Mouse (Mus musculus): ENCODE measurements at regions not wholly inside any gene's neighbourhood (a gene's known extent, or its start where the extent isn't known, plus 50 kb on each side); places are given as distances from the start of the nearest gene placed in this dataset.

DNA sequence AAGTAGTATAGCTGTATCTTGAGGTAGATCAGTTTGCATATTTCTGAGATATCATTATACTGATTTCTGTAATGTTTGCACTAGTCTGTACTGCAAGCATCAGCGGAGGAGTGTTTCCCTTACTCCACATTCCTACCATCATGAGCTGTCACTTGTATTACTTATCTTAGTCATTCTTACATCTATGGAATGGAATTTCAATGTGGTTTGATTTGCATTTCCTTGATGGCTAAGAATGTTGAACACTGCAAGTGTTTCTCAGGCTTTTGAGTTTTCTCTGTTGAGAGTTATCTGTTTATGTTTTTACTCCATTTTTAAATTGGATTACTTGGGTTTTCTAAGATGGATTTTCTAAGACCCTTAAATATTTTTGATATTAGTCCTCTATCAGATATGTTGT is 725.8 kb downstream of the Car8 start:
- TF ChIP-seq CTCF (IDR thresholded peaks at IDR 0.05; ENCODE audit: borderline replicate concordance, insufficient read depth, low read length): no peak
- TF ChIP-seq POLR2A (IDR thresholded peaks at IDR 0.05; ENCODE audit: low read depth, low read length): no peak
- no peak overlapping the region for H3K4me3 ChIP-seq (ENCODE audit: insufficient read depth, low read length)
- peak overlapping the region; percentile 52; the same call in 1 of the 2 replicates for H3K27ac ChIP-seq (ENCODE audit: insufficient read depth, low read length)
- H3K4me1 ChIP-seq (ENCODE audit: control insufficient read depth, insufficient read depth, low read length): no peaks in the 10 kb centered on the region

DNA sequence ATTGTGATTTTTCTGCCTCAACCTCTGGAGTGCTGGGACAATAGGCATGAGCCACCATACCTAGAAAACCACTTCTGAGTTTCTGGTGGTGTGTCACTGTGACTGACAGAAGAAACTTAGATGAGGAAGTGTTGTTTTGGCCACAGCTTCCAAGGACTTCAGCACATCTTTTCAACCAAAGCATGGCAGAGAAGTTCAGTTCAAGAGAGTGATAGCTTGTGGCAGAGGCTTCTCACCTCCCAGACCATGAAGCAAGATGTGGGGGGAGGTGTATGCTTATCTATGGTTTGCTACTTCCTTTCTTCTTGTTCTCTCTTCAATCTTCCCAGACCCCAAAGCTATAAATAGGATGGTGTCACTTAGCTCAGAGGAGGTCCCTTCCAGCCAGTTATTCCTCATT is 753.3 kb downstream of the Car8 start:
- Histone ChIP-seq H3K27ac (ENCODE audit: insufficient read depth, low read length) (no peak overlapping the region), H3K4me1 (ENCODE audit: control insufficient read depth, insufficient read depth, low read length) (no peaks in the 10 kb centered on the region), H3K4me3 (ENCODE audit: insufficient read depth, low read length) (no peak overlapping the region)
- no peak for TF ChIP-seq POLR2A (IDR thresholded peaks at IDR 0.05; ENCODE audit: low read depth, low read length)
- TF ChIP-seq CTCF (IDR thresholded peaks at IDR 0.05; ENCODE audit: borderline replicate concordance, insufficient read depth, low read length): no peak

DNA sequence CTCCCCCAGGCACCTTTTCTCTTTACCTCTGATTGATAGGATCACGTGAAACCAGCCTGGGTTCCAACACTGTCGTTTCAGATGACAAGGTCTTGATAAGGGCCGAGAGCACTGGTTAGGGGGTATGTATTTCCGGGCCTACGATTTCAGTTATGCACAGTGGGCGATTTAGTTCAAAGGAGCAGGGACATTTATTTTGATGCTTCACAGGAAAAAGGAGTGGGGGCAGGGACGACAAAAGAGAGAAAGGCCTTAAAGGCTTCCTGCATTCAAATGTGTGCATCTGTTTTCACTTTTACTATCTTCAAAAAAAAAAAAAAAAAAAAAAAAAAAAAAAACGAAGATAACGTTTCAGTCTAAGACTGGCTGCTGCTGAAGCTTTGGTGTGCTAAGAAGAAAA is 783.7 kb downstream of the Car8 start:
- TF ChIP-seq POLR2A (IDR thresholded peaks at IDR 0.05; ENCODE audit: low read depth, low read length) (no peak), CTCF (IDR thresholded peaks at IDR 0.05; ENCODE audit: borderline replicate concordance, insufficient read depth, low read length) (no peak)
- Histone ChIP-seq H3K27ac (ENCODE audit: insufficient read depth, low read length) (no peak overlapping the region), H3K4me3 (ENCODE audit: insufficient read depth, low read length) (no peak overlapping the region), H3K4me1 (ENCODE audit: control insufficient read depth, insufficient read depth, low read length) (no peaks in the 10 kb centered on the region)

DNA sequence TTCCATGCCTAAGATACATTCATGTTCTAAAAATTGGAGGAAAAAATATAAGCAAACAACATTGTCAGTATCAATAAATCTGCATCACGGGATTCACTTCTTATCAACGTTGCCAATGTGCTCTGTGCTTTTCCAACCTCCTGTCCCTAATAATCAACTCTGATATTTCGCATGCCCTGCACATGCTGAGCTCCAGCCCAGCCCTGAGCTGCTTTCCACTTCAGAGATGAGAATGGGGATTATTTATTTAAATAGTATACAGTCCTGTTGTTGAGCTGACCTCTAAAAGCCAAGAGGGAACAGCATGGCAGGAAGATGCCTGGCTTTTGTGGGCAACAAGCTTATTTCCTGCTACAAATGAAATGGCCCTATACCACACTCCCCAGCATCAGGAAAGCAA is 786.2 kb downstream of the Car8 start:
- H3K27ac ChIP-seq (ENCODE audit: insufficient read depth, low read length): no peak overlapping the region
- no peak for TF ChIP-seq CTCF (IDR thresholded peaks at IDR 0.05; ENCODE audit: borderline replicate concordance, insufficient read depth, low read length)
- no peak for TF ChIP-seq POLR2A (IDR thresholded peaks at IDR 0.05; ENCODE audit: low read depth, low read length)
- H3K4me3 ChIP-seq (ENCODE audit: insufficient read depth, low read length): no peak overlapping the region
- H3K4me1 ChIP-seq (ENCODE audit: control insufficient read depth, insufficient read depth, low read length): no peaks in the 10 kb centered on the region

DNA sequence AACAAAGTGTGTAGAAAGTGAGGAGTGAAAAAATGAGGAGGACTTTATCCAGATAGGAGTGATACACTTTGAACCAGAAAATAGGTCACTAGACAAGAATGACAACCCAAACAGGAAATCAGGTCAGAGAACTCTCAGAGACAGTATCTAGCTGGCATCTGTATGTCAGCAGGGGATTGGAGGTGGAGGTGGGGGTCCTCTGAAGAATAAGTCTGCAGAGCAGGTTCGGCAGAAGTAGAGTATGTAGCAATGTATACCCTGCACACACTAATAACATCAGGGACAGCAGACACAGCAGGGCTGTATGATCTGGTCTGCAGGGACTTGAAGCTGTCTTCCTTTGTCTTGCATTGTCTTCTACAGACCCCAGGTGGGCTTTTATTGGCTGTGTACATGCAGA is 787.9 kb downstream of the Car8 start:
- no peaks in the 10 kb centered on the region for H3K4me1 ChIP-seq (ENCODE audit: control insufficient read depth, insufficient read depth, low read length)
- no peak overlapping the region for H3K27ac ChIP-seq (ENCODE audit: insufficient read depth, low read length)
- no peak for TF ChIP-seq CTCF (IDR thresholded peaks at IDR 0.05; ENCODE audit: borderline replicate concordance, insufficient read depth, low read length)
- no peak for TF ChIP-seq POLR2A (IDR thresholded peaks at IDR 0.05; ENCODE audit: low read depth, low read length)
- no peak overlapping the region for H3K4me3 ChIP-seq (ENCODE audit: insufficient read depth, low read length)

DNA sequence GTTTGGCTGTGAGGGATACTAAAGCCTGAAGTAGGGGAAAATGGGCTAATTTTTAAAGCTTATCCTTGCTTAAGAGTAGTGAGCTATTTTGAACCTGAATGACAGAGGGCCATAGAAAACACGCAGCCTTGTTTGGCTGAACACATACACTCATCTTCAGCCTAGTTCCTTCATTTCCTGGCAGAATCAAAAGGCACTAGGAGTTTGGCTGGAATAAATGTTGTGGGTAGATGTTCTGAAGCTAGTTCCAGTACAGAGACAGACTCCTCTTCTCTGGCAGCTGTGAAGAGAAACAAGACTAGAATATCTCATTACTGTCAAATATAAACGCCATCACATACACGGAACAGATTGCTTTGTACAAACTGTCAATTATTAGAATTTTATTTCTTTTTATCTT is 809.5 kb downstream of the Car8 start:
- Histone ChIP-seq H3K4me1 (ENCODE audit: control insufficient read depth, insufficient read depth, low read length) (no peaks in the 10 kb centered on the region), H3K4me3 (ENCODE audit: insufficient read depth, low read length) (no peak overlapping the region), H3K27ac (ENCODE audit: insufficient read depth, low read length) (no peak overlapping the region)
- TF ChIP-seq POLR2A (IDR thresholded peaks at IDR 0.05; ENCODE audit: low read depth, low read length): no peak
- TF ChIP-seq CTCF (IDR thresholded peaks at IDR 0.05; ENCODE audit: borderline replicate concordance, insufficient read depth, low read length): no peak

DNA sequence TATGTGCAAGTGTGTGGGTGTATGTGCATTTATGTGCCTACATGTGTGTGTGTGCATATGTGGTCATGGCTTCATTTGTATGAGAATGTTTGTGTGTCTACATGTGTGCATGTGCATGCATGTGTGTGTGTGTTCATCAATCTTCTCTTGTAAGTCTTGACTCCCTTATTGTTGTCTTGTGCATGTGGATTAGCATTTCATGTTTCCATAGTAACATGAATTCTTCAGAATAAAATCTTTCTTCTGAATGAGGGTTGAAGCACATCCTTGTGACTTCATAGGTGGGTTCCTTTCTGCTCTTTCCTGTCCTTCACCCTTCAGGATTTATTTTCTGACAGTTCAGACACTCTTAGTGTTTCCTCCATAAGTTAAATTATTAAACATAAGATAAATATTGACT is 814.8 kb downstream of the Car8 start:
- no peak overlapping the region for H3K27ac ChIP-seq (ENCODE audit: insufficient read depth, low read length)
- no peak overlapping the region for H3K4me3 ChIP-seq (ENCODE audit: insufficient read depth, low read length)
- H3K4me1 ChIP-seq (ENCODE audit: control insufficient read depth, insufficient read depth, low read length): no peaks in the 10 kb centered on the region
- TF ChIP-seq POLR2A (IDR thresholded peaks at IDR 0.05; ENCODE audit: low read depth, low read length) (no peak), CTCF (IDR thresholded peaks at IDR 0.05; ENCODE audit: borderline replicate concordance, insufficient read depth, low read length) (no peak)

DNA sequence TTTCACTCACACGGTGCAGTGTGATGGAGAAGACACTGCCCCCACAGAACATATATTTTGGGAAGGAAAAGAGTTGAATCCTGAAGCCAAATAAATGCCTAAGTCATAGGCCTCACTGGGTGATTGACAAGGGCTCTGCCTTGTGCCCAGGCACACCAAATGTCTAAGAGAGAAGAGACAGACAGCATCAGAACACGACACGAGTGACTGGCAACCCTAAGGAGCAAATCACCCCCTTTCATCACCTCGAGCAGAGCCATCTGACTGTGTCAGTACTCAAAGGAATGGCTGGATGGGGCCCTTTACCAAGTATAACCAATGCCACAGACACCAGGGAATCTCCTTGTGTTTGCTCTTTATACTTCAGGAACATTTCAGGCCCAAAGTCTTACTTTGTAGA is 815.6 kb downstream of the Car8 start:
- no peak overlapping the region for H3K27ac ChIP-seq (ENCODE audit: insufficient read depth, low read length)
- TF ChIP-seq POLR2A (IDR thresholded peaks at IDR 0.05; ENCODE audit: low read depth, low read length): no peak
- TF ChIP-seq CTCF (IDR thresholded peaks at IDR 0.05; ENCODE audit: borderline replicate concordance, insufficient read depth, low read length): no peak

DNA sequence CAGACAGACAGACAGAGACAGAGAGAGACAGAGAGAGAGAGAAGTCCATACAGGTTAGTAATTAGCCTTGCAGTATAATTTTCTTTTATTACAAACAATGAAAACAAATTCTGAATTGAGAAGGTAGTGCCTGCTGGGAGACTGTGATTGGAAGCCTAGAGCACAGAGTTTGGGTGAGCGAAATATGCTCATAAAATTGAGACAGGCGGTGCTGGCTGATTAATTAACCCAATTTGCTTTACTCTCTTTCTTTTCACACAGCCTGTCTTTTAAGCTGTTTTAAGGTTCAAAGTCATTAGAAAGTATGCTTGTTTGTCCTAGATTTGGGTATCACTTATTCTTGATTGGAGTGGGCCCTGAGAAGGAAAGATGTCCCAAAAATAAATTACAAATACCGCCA is 816.1 kb downstream of the Car8 start:
- Histone ChIP-seq H3K4me3 (ENCODE audit: insufficient read depth, low read length) (no peak overlapping the region), H3K4me1 (ENCODE audit: control insufficient read depth, insufficient read depth, low read length) (no peaks in the 10 kb centered on the region), H3K27ac (ENCODE audit: insufficient read depth, low read length) (no peak overlapping the region)
- TF ChIP-seq CTCF (IDR thresholded peaks at IDR 0.05; ENCODE audit: borderline replicate concordance, insufficient read depth, low read length) (no peak), POLR2A (IDR thresholded peaks at IDR 0.05; ENCODE audit: low read depth, low read length) (no peak)

More for the DNA sequence above, 815.6 kb downstream of the Car8 start:
- H3K4me3 ChIP-seq (ENCODE audit: insufficient read depth, low read length): no peak overlapping the region
- no peaks in the 10 kb centered on the region for H3K4me1 ChIP-seq (ENCODE audit: control insufficient read depth, insufficient read depth, low read length)

DNA sequence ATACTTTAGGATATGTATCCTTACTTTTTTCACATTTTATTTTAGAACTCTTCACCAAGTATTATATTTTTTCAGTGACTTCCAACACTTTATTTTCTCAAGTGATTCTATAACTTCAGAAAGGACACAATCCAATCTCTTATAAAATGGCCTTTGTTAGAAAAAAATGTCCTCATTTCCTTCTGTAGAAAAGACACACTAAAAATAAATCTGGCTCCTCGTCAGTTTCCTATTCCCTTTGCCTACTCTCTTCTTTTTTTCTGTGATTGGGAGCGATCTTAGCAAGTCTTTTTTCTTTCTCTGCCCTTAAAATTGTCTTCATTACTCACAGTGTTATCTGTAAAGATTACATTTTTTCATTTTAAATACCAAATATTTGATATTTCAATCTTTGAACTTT is 824.5 kb downstream of the Car8 start:
- no peak overlapping the region for H3K4me3 ChIP-seq (ENCODE audit: insufficient read depth, low read length)
- H3K4me1 ChIP-seq (ENCODE audit: control insufficient read depth, insufficient read depth, low read length): no peaks in the 10 kb centered on the region
- TF ChIP-seq CTCF (IDR thresholded peaks at IDR 0.05; ENCODE audit: borderline replicate concordance, insufficient read depth, low read length) (no peak), POLR2A (IDR thresholded peaks at IDR 0.05; ENCODE audit: low read depth, low read length) (no peak)
- no peak overlapping the region for H3K27ac ChIP-seq (ENCODE audit: insufficient read depth, low read length)

DNA sequence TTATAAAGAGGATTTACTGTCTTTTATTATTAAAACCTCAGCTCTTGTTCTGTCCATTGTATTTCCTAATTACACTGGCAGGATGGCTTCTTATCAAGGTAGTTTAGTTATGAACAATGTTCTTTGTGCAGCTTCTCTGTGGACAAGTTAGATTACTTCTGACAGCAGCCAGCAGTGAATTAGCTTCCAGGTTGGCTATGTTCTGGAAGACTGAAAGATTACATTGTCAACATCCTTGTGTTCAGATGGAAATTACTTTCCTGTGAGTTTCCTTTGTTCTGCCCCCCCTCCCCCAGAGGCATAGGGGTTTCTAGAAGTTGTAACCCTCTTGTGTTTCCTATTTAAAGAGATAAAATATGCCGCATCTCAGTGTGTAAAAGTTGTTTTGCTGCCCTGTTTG is 846.1 kb downstream of the Car8 start:
- H3K4me3 ChIP-seq (ENCODE audit: insufficient read depth, low read length): no peak overlapping the region
- H3K27ac ChIP-seq (ENCODE audit: insufficient read depth, low read length): no peak overlapping the region
- TF ChIP-seq POLR2A (IDR thresholded peaks at IDR 0.05; ENCODE audit: low read depth, low read length): no peak
- TF ChIP-seq CTCF (IDR thresholded peaks at IDR 0.05; ENCODE audit: borderline replicate concordance, insufficient read depth, low read length): no peak
- no peaks in the 10 kb centered on the region for H3K4me1 ChIP-seq (ENCODE audit: control insufficient read depth, insufficient read depth, low read length)
